Mouse (Mus musculus) myocyte (in vitro differentiated cells): Measurements from ENCODE around the gene Gng7.
"Not testable (repeated sequence)": the region's sequence is repeated elsewhere in the genome, so short reads cannot be mapped to it uniquely, and the experiment has no call there.

Source experiments
- CEBPB ChIP-seq: IDR thresholded peaks from 2 replicates; pipeline ENCODE4 v1.6.1; 2011; ENCODE audit warnings: mild to moderate bottlenecking, moderate library complexity; ENCODE audit not compliant: poor library complexity, insufficient read depth, severe bottlenecking
- E2F4 ChIP-seq: IDR thresholded peaks from one replicate; pipeline ENCODE4 v1.6.1; 2011; ENCODE audit warnings: mild to moderate bottlenecking, control low read depth, moderate library complexity; ENCODE audit not compliant: insufficient read depth
- MAX ChIP-seq: IDR thresholded peaks from one replicate; pipeline ENCODE4 v1.6.1; 2011; ENCODE audit warnings: low read depth, mild to moderate bottlenecking, control low read depth
- MYOD1 ChIP-seq, 3 experiments: IDR thresholded peaks; one replicate each; pipeline ENCODE4 v1.6.1; 2011; ENCODE audit warnings: control low read depth in 2 of 3, low read depth in 2 of 3, mild to moderate bottlenecking in 2 of 3, moderate library complexity in 1 of 3; ENCODE audit not compliant: insufficient read length in 2 of 3, control insufficient read depth in 1 of 3
- MYOG ChIP-seq, 3 experiments: IDR thresholded peaks; one replicate each; pipeline ENCODE4 v1.6.1; 2011; ENCODE audit warnings: control low read depth in 2 of 3, low read depth in 2 of 3, mild to moderate bottlenecking in 2 of 3; ENCODE audit not compliant: insufficient read length in 2 of 3, control insufficient read depth in 1 of 3, insufficient read depth in 1 of 3
- POLR2A ChIP-seq: IDR thresholded peaks from one replicate; pipeline ENCODE4 v1.6.1; 2011; ENCODE audit warnings: low read depth, mild to moderate bottlenecking, control low read depth, moderate library complexity; ENCODE audit not compliant: insufficient read length
- POLR2AphosphoS2 ChIP-seq: IDR thresholded peaks from one replicate; pipeline ENCODE4 v1.6.1; 2011; ENCODE audit warnings: low read depth, control low read depth; ENCODE audit not compliant: insufficient read length
- REST ChIP-seq: IDR thresholded peaks from one replicate; pipeline ENCODE4 v1.6.1; 2011; ENCODE audit warnings: mild to moderate bottlenecking, control low read depth, moderate library complexity; ENCODE audit not compliant: insufficient read depth, insufficient read length
- SRF ChIP-seq: IDR thresholded peaks from one replicate; pipeline ENCODE4 v1.6.1; 2011; ENCODE audit warnings: low read depth; ENCODE audit not compliant: control insufficient read depth, insufficient read length
- TCF12 ChIP-seq: IDR thresholded peaks from one replicate; pipeline ENCODE4 v1.6.1; 2011; ENCODE audit warnings: mild to moderate bottlenecking, control low read depth; ENCODE audit not compliant: poor library complexity, insufficient read depth, severe bottlenecking
- TCF3 ChIP-seq: IDR thresholded peaks from one replicate; pipeline ENCODE4 v1.6.1; 2011; ENCODE audit warnings: low read depth, control low read depth; ENCODE audit not compliant: insufficient read length
- USF1 ChIP-seq: IDR thresholded peaks from one replicate; pipeline ENCODE4 v1.6.1; 2011; ENCODE audit warnings: low read depth, mild to moderate bottlenecking, control low read depth, moderate library complexity

GRCm38 (mm10) chr10:80989854-80990253 is 24.9 kb downstream of the Gng7 start:
- not testable (repeated sequence) for TF ChIP-seq POLR2AphosphoS2; POLR2A; USF1; MYOG (IDR thresholded peaks at IDR 0.05; ENCODE audit: control insufficient read depth in 1 of 3, insufficient read depth in 1 of 3, insufficient read length in 2 of 3, low read depth in 2 of 3); E2F4; MYOD1 (IDR thresholded peaks at IDR 0.05; ENCODE audit: control insufficient read depth in 1 of 3, insufficient read length in 2 of 3, low read depth in 2 of 3); MAX; TCF3; TCF12; CEBPB; REST; SRF
